Mouse (Mus musculus) cortical plate, adult 2 months (tissue): ENCODE results near the gene Cep44.

Source experiments
- CTCF ChIP-seq: fragments of 200-500 bp; IDR thresholded peaks from 2 replicates; pipeline ENCODE4 v1.5.1; 2011; ENCODE audit warnings: mild to moderate bottlenecking, control low read depth, low read length; ENCODE audit not compliant: insufficient read depth; ENCODE audit errors: extremely low read depth
- POLR2A ChIP-seq: fragments of 200-500 bp; IDR thresholded peaks from 2 replicates; pipeline ENCODE4 v1.6.1; 2011; ENCODE audit warnings: mild to moderate bottlenecking, low read length, control low read depth; ENCODE audit not compliant: insufficient read depth; ENCODE audit errors: extremely low read depth

- TF ChIP-seq POLR2A (no peak), CTCF (no peak)
Observed at GRCm38 (mm10) chr8:56508952-56509479, 41.8 kb downstream of the Cep44 start.
